Mouse (Mus musculus) adrenal gland, postnatal 36 days (tissue): ENCODE measurements around the gene Gm44973. TPM values are rescaled to one million over a fixed set of nuclear protein-coding genes. Genes with fewer than 3 reads are reported as not detected.
"Not testable (repeated sequence)": the region's sequence is repeated elsewhere in the genome, so short reads cannot be mapped to it uniquely, and the experiment has no call there.

ENCODE experiments used
- DNase-seq, 2 experiments: peaks; one replicate each; pipeline ENCODE4 v3.0.0; 2021; ENCODE audit warnings: mixed read lengths in 1 of 2
- total RNA-seq, 2 experiments: library from RNA; stranded (reverse); gene quantifications; 2 replicates each; pipeline ENCODE4 v1.2.3; 2021

The Gm44973 gene
- total RNA-seq, 2 experiments from 2014 or later, result not detected

GRCm38 (mm10) chr7:5051193-5052192 is 36.2 kb downstream of the Gm44973 start, which contains the start of gene Zfp580:
TSS of gene Zfp580 (plus strand) at chr7:5051538.
- peak; percentile 78 to 87 for DNase-seq

- DNase-seq, result no peak
Measured at GRCm38 (mm10) chr7:5052438-5052837, 37.1 kb downstream of the Gm44973 start.

GRCm38 (mm10) chr7:5052931-5053343 is 37.6 kb downstream of the Gm44973 start:
- no peak for DNase-seq

- no peak for DNase-seq
Measured at GRCm38 (mm10) chr7:5053456-5054179, 38.3 kb downstream of the Gm44973 start.

- no peak for DNase-seq
Measured at GRCm38 (mm10) chr7:5056651-5057263, 41.5 kb downstream of the Gm44973 start.

- no peak for DNase-seq
Measured at GRCm38 (mm10) chr7:5057381-5057780, 42.1 kb downstream of the Gm44973 start.

- no peak for DNase-seq
Measured at GRCm38 (mm10) chr7:5057804-5058203, 42.5 kb downstream of the Gm44973 start.

GRCm38 (mm10) chr7:5058631-5059030 is 43.3 kb downstream of the Gm44973 start:
- DNase-seq, result no peak

GRCm38 (mm10) chr7:5059421-5059820 is 44.1 kb downstream of the Gm44973 start:
- no peak for DNase-seq

GRCm38 (mm10) chr7:5060239-5060731 is 45.0 kb downstream of the Gm44973 start:
- DNase-seq, result peak; percentile 83 to 89

GRCm38 (mm10) chr7:5060944-5061773 is 45.9 kb downstream of the Gm44973 start:
- peak; percentile 97 to 98 for DNase-seq

- peak; percentile 95 to 98 for DNase-seq
Measured at GRCm38 (mm10) chr7:5061774-5062359, 46.6 kb downstream of the Gm44973 start, which contains the start of gene U2af2. TSS of gene U2af2 (plus strand) at chr7:5062143.

GRCm38 (mm10) chr7:5062360-5063001 is 47.2 kb downstream of the Gm44973 start:
- peak; percentile 77 to 80 for DNase-seq

GRCm38 (mm10) chr7:5064886-5065285 is 49.6 kb downstream of the Gm44973 start:
- no peak for DNase-seq

GRCm38 (mm10) chr7:5073586-5073985 is 58.3 kb downstream of the Gm44973 start:
- DNase-seq, result no peak

GRCm38 (mm10) chr7:5074984-5075383 is 59.7 kb downstream of the Gm44973 start:
- DNase-seq, result no peak

GRCm38 (mm10) chr7:5076931-5077330 is 61.6 kb downstream of the Gm44973 start:
- no peak for DNase-seq

- DNase-seq, result not testable (repeated sequence)
Measured at GRCm38 (mm10) chr7:5079365-5080009, 64.2 kb downstream of the Gm44973 start.

GRCm38 (mm10) chr7:5080010-5080751 is 64.9 kb downstream of the Gm44973 start, which contains the start of gene Epn1:
TSS of gene Epn1 (plus strand) at chr7:5080235.
- peak; percentile 98 to 99 for DNase-seq
